Mouse (Mus musculus) lung, postnatal 4 days (tissue): Measurements from ENCODE around the gene Atf7.
"Not testable (repeated sequence)": the region's sequence is repeated elsewhere in the genome, so short reads cannot be mapped to it uniquely, and the experiment has no call there.

Experiments
- DNase-seq, 2 experiments: peaks; one replicate each; pipeline ENCODE4 v3.0.0; 2021

Atf7 gene

GRCm38 (mm10) chr15:102619486-102619885 is 5.8 kb downstream of the Atf7 start:
- no peak for DNase-seq

- no peak for DNase-seq
These were observed 7.6 kb downstream of the Atf7 start for GRCm38 (mm10) chr15:102617654-102618053.

GRCm38 (mm10) chr15:102616174-102616573 is 9.1 kb downstream of the Atf7 start:
- no peak for DNase-seq

- no peak for DNase-seq
These were observed 11.0 kb downstream of the Atf7 start for GRCm38 (mm10) chr15:102614224-102614623.

GRCm38 (mm10) chr15:102612966-102613365 is 12.3 kb downstream of the Atf7 start:
- DNase-seq, result no peak

GRCm38 (mm10) chr15:102608586-102608985 is 16.7 kb downstream of the Atf7 start:
- not testable (repeated sequence) for DNase-seq

GRCm38 (mm10) chr15:102593996-102594656 is 31.1 kb downstream of the Atf7 start:
- DNase-seq, result peak in 1 of 2 experiments; percentile 37

- no peak for DNase-seq
These were observed 32.6 kb downstream of the Atf7 start for GRCm38 (mm10) chr15:102592674-102593073.

GRCm38 (mm10) chr15:102590567-102590966 is 34.7 kb downstream of the Atf7 start:
- DNase-seq, result no peak

- no peak for DNase-seq
These were observed 35.4 kb downstream of the Atf7 start for GRCm38 (mm10) chr15:102589826-102590225.

- DNase-seq, result no peak
These were observed 39.8 kb downstream of the Atf7 start for GRCm38 (mm10) chr15:102585501-102585900.

- no peak for DNase-seq
These were observed 41.4 kb downstream of the Atf7 start for GRCm38 (mm10) chr15:102583708-102584383.

- DNase-seq, result no peak
These were observed 44.1 kb downstream of the Atf7 start for GRCm38 (mm10) chr15:102581205-102581604.

- no peak for DNase-seq
These were observed 46.9 kb downstream of the Atf7 start for GRCm38 (mm10) chr15:102578351-102578750.

GRCm38 (mm10) chr15:102576972-102577371 is 48.3 kb downstream of the Atf7 start:
- DNase-seq, result no peak

GRCm38 (mm10) chr15:102572081-102572480 is 53.2 kb downstream of the Atf7 start:
- DNase-seq, result no peak

- DNase-seq, result no peak
These were observed 57.4 kb downstream of the Atf7 start for GRCm38 (mm10) chr15:102567849-102568248.

GRCm38 (mm10) chr15:102563681-102564080 is 61.6 kb downstream of the Atf7 start:
- no peak for DNase-seq

- DNase-seq, result no peak
These were observed 62.2 kb downstream of the Atf7 start for GRCm38 (mm10) chr15:102563061-102563460.

GRCm38 (mm10) chr15:102562491-102562890 is 62.8 kb downstream of the Atf7 start:
- no peak for DNase-seq

- no peak for DNase-seq
These were observed 67.7 kb downstream of the Atf7 start for GRCm38 (mm10) chr15:102557580-102557979.

- no peak for DNase-seq
These were observed 69.7 kb downstream of the Atf7 start for GRCm38 (mm10) chr15:102555581-102555980.

- DNase-seq, result no peak
These were observed 72.7 kb downstream of the Atf7 start for GRCm38 (mm10) chr15:102552599-102552998.

GRCm38 (mm10) chr15:102547478-102547877 is 77.8 kb downstream of the Atf7 start:
- no peak for DNase-seq
